Mouse (Mus musculus): Measurements from ENCODE around the gene Gm47985. TPM values are rescaled to one million over a fixed set of nuclear protein-coding genes. Genes with fewer than 3 reads are reported as not detected.
A peak's percentile ranks its signal among the peaks of the same experiment; 100 is the strongest.

Gm47985 gene
- total RNA-seq, 2 experiments from 2014 or later, result 0.20 TPM; not detected in 1

- no peak for ATAC-seq (replicated peaks; ENCODE audit: poor library complexity)
Measured at GRCm38 (mm10) chr1:151216417-151216816, 34.1 kb downstream of the Gm47985 start.

DNA sequence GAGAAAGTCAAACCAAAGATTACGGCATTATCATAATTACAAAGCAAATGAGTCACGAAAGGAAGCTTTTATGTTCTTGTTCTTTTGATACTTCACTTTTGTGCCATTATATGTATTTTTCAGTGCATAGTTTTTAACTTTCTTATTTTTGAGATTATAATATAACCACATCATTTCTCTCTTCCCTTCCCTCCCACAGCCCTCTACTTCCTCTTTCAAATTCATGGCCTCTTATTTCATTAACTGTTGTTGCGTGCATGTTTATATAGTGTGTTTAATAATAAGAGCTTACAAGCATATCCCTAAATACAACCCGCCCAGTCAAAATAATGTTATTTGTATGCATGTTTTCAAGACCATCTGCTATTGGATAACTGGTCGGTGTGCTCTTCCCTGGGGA is 36.7 kb downstream of the Gm47985 start:
- ATAC-seq (replicated peaks; ENCODE audit: poor library complexity), result peak; percentile 54; the same call in 1 of the 2 replicates

DNA sequence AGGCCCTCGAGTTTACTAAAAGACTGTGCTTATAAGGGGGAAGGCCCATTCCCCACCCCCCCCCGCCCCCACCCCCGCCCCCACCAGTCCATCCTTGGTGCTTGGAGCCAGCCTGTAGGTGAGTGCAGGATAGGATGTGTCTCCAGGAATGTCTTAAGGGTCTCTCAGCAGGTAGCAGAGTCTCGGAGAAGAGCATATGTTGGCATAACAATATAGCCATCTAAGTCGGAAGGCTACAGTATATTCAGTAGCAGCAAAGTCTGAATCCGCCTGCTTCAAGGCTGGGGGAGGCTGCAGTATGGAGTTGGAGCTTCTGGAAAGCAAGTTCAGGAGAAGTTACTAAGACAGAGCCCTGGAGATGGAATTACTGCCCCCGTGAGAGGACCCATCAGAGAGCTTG is 37.8 kb downstream of the Gm47985 start:
- ATAC-seq (replicated peaks; ENCODE audit: poor library complexity), result no peak

DNA sequence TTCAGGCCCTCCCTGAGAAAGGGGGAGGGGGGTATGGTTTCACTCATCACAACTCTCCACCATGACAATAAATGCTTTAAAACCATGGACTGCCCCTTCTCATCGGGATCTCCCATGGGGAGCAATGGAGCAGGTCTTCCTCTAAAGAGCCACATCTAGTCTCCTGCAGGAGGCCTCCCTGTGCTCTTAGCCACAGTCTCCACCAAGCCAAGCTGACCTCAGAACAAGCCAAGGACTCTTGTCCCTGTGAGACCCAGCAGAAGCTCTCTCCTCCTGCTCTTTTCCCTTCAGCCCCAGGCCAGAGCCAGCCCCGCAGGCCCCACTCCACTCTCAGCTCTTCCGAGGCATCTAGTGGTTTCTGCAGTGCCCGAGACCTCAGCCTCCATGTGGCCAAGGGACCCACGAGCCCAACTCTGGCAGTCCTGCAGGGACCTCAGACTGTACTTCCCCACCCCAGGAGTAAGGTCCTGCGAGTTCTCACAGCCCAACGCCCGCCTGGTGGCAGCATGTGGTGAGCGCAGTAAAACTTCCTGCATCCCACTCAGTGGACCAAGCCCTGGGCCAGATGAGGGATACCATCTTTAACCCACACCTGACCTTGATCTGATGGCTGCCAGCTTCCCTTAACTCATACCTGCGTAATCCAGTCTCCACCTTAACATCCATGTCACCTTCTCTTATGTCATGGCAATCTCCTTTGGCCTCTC is 40.4 kb downstream of the Gm47985 start:
- ATAC-seq (replicated peaks; ENCODE audit: poor library complexity), result peak; percentile 39; the same call in 1 of the 2 replicates

GRCm38 (mm10) chr1:151223377-151223776 is 41.0 kb downstream of the Gm47985 start:
- ATAC-seq (replicated peaks; ENCODE audit: poor library complexity), result no peak

- no peak for ATAC-seq (replicated peaks; ENCODE audit: poor library complexity)
Measured at GRCm38 (mm10) chr1:151224536-151224935, 42.2 kb downstream of the Gm47985 start.

GRCm38 (mm10) chr1:151227506-151227905 is 45.2 kb downstream of the Gm47985 start:
- ATAC-seq (replicated peaks; ENCODE audit: poor library complexity), result no peak

DNA sequence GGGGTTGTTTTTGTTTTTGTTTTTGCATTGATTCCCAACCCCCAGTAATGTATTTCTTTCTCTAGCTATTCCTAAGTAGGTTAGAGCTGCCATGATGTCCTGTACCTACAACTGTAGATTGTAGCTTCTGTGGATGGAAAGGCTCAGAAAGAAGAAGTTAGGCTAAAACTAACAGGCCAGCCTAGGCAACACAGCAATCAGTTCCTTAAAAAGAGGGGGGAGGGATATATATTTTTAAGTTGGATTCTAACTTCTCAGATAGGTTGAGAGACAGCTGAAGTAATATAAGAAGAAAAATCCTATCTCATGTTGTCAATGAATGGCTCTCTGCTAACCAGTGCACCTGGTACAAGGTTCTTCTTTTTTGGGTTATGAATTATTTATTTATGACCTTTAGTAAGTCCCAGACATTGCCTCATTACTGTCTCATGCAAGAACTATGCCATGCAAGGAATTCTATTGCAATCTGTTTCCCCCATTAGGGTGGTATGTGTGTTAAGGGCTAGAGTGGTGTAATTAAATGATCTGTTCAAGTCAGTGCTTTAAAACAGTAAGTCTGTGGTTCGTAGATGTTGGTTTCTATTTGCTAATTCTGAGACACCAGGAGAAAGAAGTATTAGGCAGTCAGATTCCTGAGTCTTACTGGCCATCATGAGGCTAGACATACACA is 46.1 kb downstream of the Gm47985 start:
- ATAC-seq (replicated peaks; ENCODE audit: poor library complexity), result peak; percentile 88

DNA sequence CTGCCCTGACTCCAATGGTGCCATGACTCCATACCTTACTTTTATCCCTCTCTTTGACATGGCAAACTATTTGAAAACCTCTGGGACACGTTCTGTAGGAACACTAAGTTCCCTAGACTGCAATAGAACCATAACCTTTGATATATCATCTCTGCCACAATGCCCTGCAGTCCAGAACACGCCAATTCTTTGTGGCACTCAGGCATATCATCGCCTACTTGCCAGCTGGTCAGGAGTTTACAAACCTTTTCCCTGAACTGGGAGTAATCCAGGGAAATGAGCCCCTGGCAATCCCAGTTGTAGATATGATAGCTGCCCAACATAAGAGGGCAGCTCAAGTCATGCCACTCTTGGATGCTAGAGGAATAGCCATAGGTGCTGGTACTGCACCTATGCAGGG is 50.0 kb downstream of the Gm47985 start:
- no peak for ATAC-seq (replicated peaks; ENCODE audit: poor library complexity)

- ATAC-seq (replicated peaks; ENCODE audit: poor library complexity), result no peak
Measured at GRCm38 (mm10) chr1:151233756-151234155, 51.4 kb downstream of the Gm47985 start.

Other genes with a start within 250 kb of the Gm47985 start
- gene Hmcn1, start 189.1 kb upstream of the Gm47985 start, total RNA-seq (2015), result 0.02 TPM in 1 of 2 replicates, not detected in the other
- gene Hmcn1, start 189.1 kb upstream of the Gm47985 start, total RNA-seq (2017), result not detected in 2 replicates
- 0.30 TPM in 1 of 2 replicates, not detected in the other for gene Gm8947, start 9.8 kb downstream of the Gm47985 start, total RNA-seq (2015)
- gene Gm8947, start 9.8 kb downstream of the Gm47985 start, total RNA-seq (2017), result not detected in 2 replicates
- not detected in 2 replicates for gene Gm47995, start 15.9 kb downstream of the Gm47985 start, total RNA-seq (2015)
- gene Gm47995, start 15.9 kb downstream of the Gm47985 start, total RNA-seq (2017), result not detected in 2 replicates
- not detected in 2 replicates for gene 3110040M04Rik, start 21.6 kb downstream of the Gm47985 start, total RNA-seq (2015)
- 1.3 TPM in 1 of 2 replicates, not detected in the other for gene 3110040M04Rik, start 21.6 kb downstream of the Gm47985 start, total RNA-seq (2017)
- not detected in 2 replicates for gene Gm47996, start 27.6 kb downstream of the Gm47985 start, total RNA-seq (2015)
- not detected in 2 replicates for gene Gm47996, start 27.6 kb downstream of the Gm47985 start, total RNA-seq (2017)
- 277 and 293 TPM in 2 replicates for gene Ivns1abp, start 161.9 kb downstream of the Gm47985 start, total RNA-seq (2015)
- gene Ivns1abp, start 161.9 kb downstream of the Gm47985 start, total RNA-seq (2017), result 330 and 449 TPM in 2 replicates
- 29.1 and 37.6 TPM in 2 replicates for gene Swt1, start 245.9 kb downstream of the Gm47985 start, total RNA-seq (2015)
- gene Swt1, start 245.9 kb downstream of the Gm47985 start, total RNA-seq (2017), result 20.6 and 24.5 TPM in 2 replicates
- 38.4 and 51.5 TPM in 2 replicates for gene Trmt1l, start 246.0 kb downstream of the Gm47985 start, total RNA-seq (2015)
- gene Trmt1l, start 246.0 kb downstream of the Gm47985 start, total RNA-seq (2017), result 25.7 and 26.2 TPM in 2 replicates